Comparison of ENCODE assay signal across 8 mouse cellular contexts in genomic region chr5:99975776-99976175, GRCm38 (mm10). TPM values are rescaled to one million over a fixed set of nuclear protein-coding genes. Genes with fewer than 3 reads are reported as not detected.
DNase-seq lines count a peak whose midpoint lies in the region; ATAC-seq lines count a peak whose summit lies in the region.
"Had no signal": no experiment of that assay in that cellular context is flagged by ENCODE, and none has a peak within 500 bp of the region (broad histone marks: within the 10 kb centered on the region; RNA-seq: fewer than 3 reads in every experiment).

No protein-coding gene starts in this region.

- no peak for ATAC-seq in lung, embryonic 16.5 days (ENCODE audit: low read depth)
- ATAC-seq in forebrain, embryonic 15.5 days (replicated peaks) = no peak
- no peak for ATAC-seq in limb, embryonic 15.5 days (ENCODE audit: insufficient number of reproducible peaks, low FRiP score, low TSS enrichment, low read depth)
- no peak for ATAC-seq in stomach, embryonic 16.5 days (ENCODE audit: insufficient read depth, low FRiP score)

- H3K9ac ChIP-seq in lung, embryonic 16.5 days (ENCODE audit: low read length) = no peak overlapping the region; the same call in 1 of the 2 replicates
- H3K9ac ChIP-seq in forebrain, embryonic 15.5 days (replicated peaks) = no peak overlapping the region
- no peak overlapping the region for H3K9ac ChIP-seq in limb, embryonic 15.5 days
- H3K9ac ChIP-seq in stomach, embryonic 16.5 days (ENCODE audit: low read length) = no peak overlapping the region

- H3K9me3 ChIP-seq in lung, embryonic 16.5 days (ENCODE audit: control insufficient read depth, low read length) = no peaks in the 10 kb centered on the region
- H3K9me3 ChIP-seq in forebrain, embryonic 15.5 days = no peaks in the 10 kb centered on the region
- no peaks in the 10 kb centered on the region for H3K9me3 ChIP-seq in limb, embryonic 15.5 days
- no peaks in the 10 kb centered on the region for H3K9me3 ChIP-seq in stomach, embryonic 16.5 days (replicated peaks; ENCODE audit: control insufficient read depth, low read length)

- H3K4me3 ChIP-seq in lung, embryonic 16.5 days (ENCODE audit: low read length) = peak overlapping the region; percentile 30
- H3K4me3 ChIP-seq in forebrain, embryonic 15.5 days = peak overlapping the region; percentile 25
- H3K4me3 ChIP-seq in limb, embryonic 15.5 days = peak overlapping the region; percentile 11
- peak overlapping the region; percentile 34 for H3K4me3 ChIP-seq in stomach, embryonic 16.5 days (replicated peaks; ENCODE audit: low read length)

- H3K4me2 ChIP-seq in lung, embryonic 16.5 days (ENCODE audit: low read depth, low read length) = peak overlapping the region; percentile 56
- peak overlapping the region; percentile 68 for H3K4me2 ChIP-seq in forebrain, embryonic 15.5 days (replicated peaks)
- H3K4me2 ChIP-seq in limb, embryonic 15.5 days = peak overlapping the region; percentile 25
- peak overlapping the region; percentile 79 for H3K4me2 ChIP-seq in stomach, embryonic 16.5 days (ENCODE audit: low read depth, low read length)

- no peaks in the 10 kb centered on the region for H3K27me3 ChIP-seq in lung, embryonic 16.5 days (ENCODE audit: control insufficient read depth, insufficient read depth, low read depth, low read length)
- no peaks in the 10 kb centered on the region for H3K27me3 ChIP-seq in forebrain, embryonic 15.5 days
- no peaks in the 10 kb centered on the region for H3K27me3 ChIP-seq in limb, embryonic 15.5 days
- H3K27me3 ChIP-seq in stomach, embryonic 16.5 days (ENCODE audit: control insufficient read depth, insufficient read depth, low read length) = no peaks in the 10 kb centered on the region

- no peak overlapping the region for H3K27ac ChIP-seq in lung, embryonic 16.5 days (ENCODE audit: low read length)
- H3K27ac ChIP-seq in forebrain, embryonic 15.5 days (replicated peaks) = no peak overlapping the region
- no peak overlapping the region for H3K27ac ChIP-seq in limb, embryonic 15.5 days
- no peak overlapping the region for H3K27ac ChIP-seq in stomach, embryonic 16.5 days (ENCODE audit: low read length)

- H3K4me1 ChIP-seq in lung, embryonic 16.5 days (replicated peaks; ENCODE audit: control insufficient read depth, insufficient read depth, low read length) = peaks cover 25% of the 10 kb centered on the region
- H3K4me1 ChIP-seq in forebrain, embryonic 15.5 days = peaks cover 50% of the 10 kb centered on the region
- H3K4me1 ChIP-seq in limb, embryonic 15.5 days = peaks cover 19% of the 10 kb centered on the region
- peaks cover 27% of the 10 kb centered on the region for H3K4me1 ChIP-seq in stomach, embryonic 16.5 days (ENCODE audit: control insufficient read depth, insufficient read depth, low read length)

- H3K36me3 ChIP-seq in lung, embryonic 16.5 days (ENCODE audit: control insufficient read depth, insufficient read depth, low read length) = peaks cover 2% of the 10 kb centered on the region; the same call in 1 of the 2 replicates
- H3K36me3 ChIP-seq in forebrain, embryonic 15.5 days = peaks cover 5% of the 10 kb centered on the region; the same call in 1 of the 2 replicates
- no peaks in the 10 kb centered on the region for H3K36me3 ChIP-seq in limb, embryonic 15.5 days
- peaks cover 6% of the 10 kb centered on the region; the same call in 1 of the 2 replicates for H3K36me3 ChIP-seq in stomach, embryonic 16.5 days (ENCODE audit: control insufficient read depth, insufficient read depth, low read length)

- no peak for DNase-seq in lung, postnatal 25 days (ENCODE audit: low spot score)
- DNase-seq in cerebellum, postnatal 25 days = no peak
- no peak for DNase-seq in right cerebral cortex, postnatal 36 days (ENCODE audit: low spot score in 2 of 2)
- DNase-seq: gastrocnemius, postnatal 36 days had no signal

- 36% methylated on average over 1 of the region's 1 CpGs for WGBS in lung, embryonic 16.5 days
- WGBS in forebrain, embryonic 15.5 days = 58% methylated on average over 1 of the region's 1 CpGs
- WGBS in limb, embryonic 15.5 days = 61% methylated on average over 1 of the region's 1 CpGs
- WGBS in stomach, embryonic 16.5 days = 37% methylated on average over 1 of the region's 1 CpGs

RNA-seq across cellular contexts. Expression of gene Hnrnpd, which starts 3.0 kb away (rescaled TPM):
- 44.0 and 52.8 TPM in 2 replicates for polyA plus RNA-seq in lung, embryonic 16.5 days (2015; fragmentation: Nextera tagmentation; extraction: Ambion mirVana)
- polyA plus RNA-seq in forebrain, embryonic 15.5 days (2015; fragmentation: Nextera tagmentation; extraction: Ambion mirVana) = 242 and 245 TPM in 2 replicates
- 134 and 153 TPM in 2 replicates for polyA plus RNA-seq in limb, embryonic 15.5 days (2015; fragmentation: Nextera tagmentation; extraction: Ambion mirVana)
- 34.4 and 39.1 TPM in 2 replicates for polyA plus RNA-seq in stomach, embryonic 16.5 days (2015; fragmentation: Nextera tagmentation; extraction: Ambion mirVana)

RNA-seq across cellular contexts. Expression of gene 4930524J08Rik, which starts 3.1 kb away (rescaled TPM):
- 1.7 TPM in 2 replicates for polyA plus RNA-seq in lung, embryonic 16.5 days (2015; fragmentation: Nextera tagmentation; extraction: Ambion mirVana)
- 2.3 and 4.5 TPM in 2 replicates for polyA plus RNA-seq in forebrain, embryonic 15.5 days (2015; fragmentation: Nextera tagmentation; extraction: Ambion mirVana)
- 1.7 and 2.2 TPM in 2 replicates for polyA plus RNA-seq in limb, embryonic 15.5 days (2015; fragmentation: Nextera tagmentation; extraction: Ambion mirVana)
- 0.69 and 1.4 TPM in 2 replicates for polyA plus RNA-seq in stomach, embryonic 16.5 days (2015; fragmentation: Nextera tagmentation; extraction: Ambion mirVana)

Comparison
In these comparisons a context has a peak if more than half of its experiments do, and no peak if none do; other contexts are left out.
1. H3K4me2 ChIP-seq: peak in every context shown above with its lines; median percentile 79 in stomach, embryonic 16.5 days; 68 in forebrain, embryonic 15.5 days; 56 in lung, embryonic 16.5 days; 25 in limb, embryonic 15.5 days.